Mouse (Mus musculus) heart, adult 2 months (tissue): ENCODE measurements around the gene Rerg.

Source experiments
- CTCF ChIP-seq: fragments of 200-600 bp; IDR thresholded peaks from 2 replicates; pipeline ENCODE4 v1.8.1; 2022; ENCODE audit warnings: antibody characterized with exemption, mild to moderate bottlenecking, moderate library complexity
- EP300 ChIP-seq: fragments of 200-500 bp; IDR thresholded peaks from 2 replicates; pipeline ENCODE4 v1.6.1; 2011; ENCODE audit warnings: low read depth, low read length, control low read depth; ENCODE audit not compliant: insufficient read depth
- POLR2A ChIP-seq: fragments of 200-500 bp; IDR thresholded peaks from 2 replicates; pipeline ENCODE4 v1.6.1; 2011; ENCODE audit warnings: mild to moderate bottlenecking, low read depth, low read length, control low read depth; ENCODE audit not compliant: insufficient read depth

- TF ChIP-seq CTCF = no peak
- no peak for TF ChIP-seq POLR2A
- no peak for TF ChIP-seq EP300
Measured at GRCm38 (mm10) chr6:137053006-137053405, 117.3 kb downstream of the Rerg start.
